Mouse (Mus musculus): ENCODE measurements around the gene Lrrc49.

Lrrc49 gene

GRCm38 (mm10) chr9:60530310-60530709 is 157.6 kb downstream of the Lrrc49 start:
- no peak for DNase-seq (ENCODE audit: low read depth)

GRCm38 (mm10) chr9:60529348-60530243 is 158.4 kb downstream of the Lrrc49 start:
- no peak for DNase-seq (ENCODE audit: low read depth)

GRCm38 (mm10) chr9:60528269-60528668 is 159.7 kb downstream of the Lrrc49 start:
- no peak for DNase-seq (ENCODE audit: low read depth)

GRCm38 (mm10) chr9:60527836-60528235 is 160.1 kb downstream of the Lrrc49 start:
- no peak for DNase-seq (ENCODE audit: low read depth)

- no peak for DNase-seq (ENCODE audit: low read depth)
Measured at GRCm38 (mm10) chr9:60527051-60527450, 160.9 kb downstream of the Lrrc49 start.

GRCm38 (mm10) chr9:60526195-60526594 is 161.8 kb downstream of the Lrrc49 start:
- DNase-seq (ENCODE audit: low read depth): no peak

GRCm38 (mm10) chr9:60521806-60522264 is 166.1 kb downstream of the Lrrc49 start, which contains the start of gene Thsd4:
Thsd4 (minus strand) TSS chr9:60522046.
- no peak for DNase-seq (ENCODE audit: low read depth)

- DNase-seq (ENCODE audit: low read depth): no peak
Measured at GRCm38 (mm10) chr9:60521143-60521542, 166.8 kb downstream of the Lrrc49 start.

- DNase-seq (ENCODE audit: low read depth): no peak
Measured at GRCm38 (mm10) chr9:60519601-60520000, 168.4 kb downstream of the Lrrc49 start.
